Mouse (Mus musculus) layer of hippocampus, postnatal 10 days (tissue): ENCODE results near the gene Olfr1192-ps1. TPM values are rescaled to one million over a fixed set of nuclear protein-coding genes. Genes with fewer than 3 reads are reported as not detected.
"Not testable (repeated sequence)": the region's sequence is repeated elsewhere in the genome, so short reads cannot be mapped to it uniquely, and the experiment has no call there.

Source experiments
- DNase-seq, 2 experiments: peaks; one replicate each; pipeline ENCODE4 v3.0.0; 2021; ENCODE audit warnings: low spot score in 2 of 2
- long read RNA-seq: library from polyadenylated mRNA; stranded (forward); transcript quantifications from one replicate; pipeline ENCODE4 v2.0.0, GENCODE M21; 2023
- total RNA-seq, 2 experiments: library from RNA; stranded (reverse); gene quantifications; 2 replicates each; pipeline ENCODE4 v1.2.3; 2021

Olfr1192-ps1 gene
- total RNA-seq = not detected
- long read RNA-seq = 0 reads

- no peak for DNase-seq
Measured at GRCm38 (mm10) chr2:88648209-88648608, at the start of gene Olfr1192-ps1. Gene Olfr1192-ps1 (plus strand): TSS chr2:88648509.

- DNase-seq = not testable (repeated sequence)
Measured at GRCm38 (mm10) chr2:88640242-88640641, 8.1 kb upstream of the Olfr1192-ps1 start, which contains the start of gene Olfr1191-ps1. Gene Olfr1191-ps1 (plus strand): TSS chr2:88640542.

- not testable (repeated sequence) for DNase-seq
Measured at GRCm38 (mm10) chr2:88675328-88675727, 27.0 kb downstream of the Olfr1192-ps1 start, which contains the start of gene Olfr1193. Gene Olfr1193 (plus strand): TSS chr2:88675628.

- DNase-seq = no peak
Measured at GRCm38 (mm10) chr2:88689087-88689486, 40.8 kb downstream of the Olfr1192-ps1 start, which contains the start of gene Olfr1195. Gene Olfr1195 (minus strand): TSS chr2:88689187.

GRCm38 (mm10) chr2:88704497-88704896, 56.2 kb downstream of the Olfr1192-ps1 start, which contains the start of gene Olfr1196:
Gene Olfr1196 (minus strand): TSS chr2:88704597.
- DNase-seq = no peak

Other genes with a start within 250 kb of the Olfr1192-ps1 start
- gene Olfr1179, start 242.1 kb upstream of the Olfr1192-ps1 start, total RNA-seq = not detected
- not detected for gene Olfr1180, start 229.4 kb upstream of the Olfr1192-ps1 start, total RNA-seq
- gene Olfr1181, start 222.3 kb upstream of the Olfr1192-ps1 start, total RNA-seq = not detected
- not detected for gene Gm13757, start 199.4 kb upstream of the Olfr1192-ps1 start, total RNA-seq
- gene Olfr1183, start 193.6 kb upstream of the Olfr1192-ps1 start, total RNA-seq = not detected
- gene Olfr1184, start 164.9 kb upstream of the Olfr1192-ps1 start, total RNA-seq = not detected
- gene Olfr1185-ps1, start 155.2 kb upstream of the Olfr1192-ps1 start, total RNA-seq = not detected
- gene Olfr1186, start 130.0 kb upstream of the Olfr1192-ps1 start, total RNA-seq = not detected
- gene Olfr1188, start 91.6 kb upstream of the Olfr1192-ps1 start, total RNA-seq = not detected
- not detected for gene Olfr1189, start 62.1 kb upstream of the Olfr1192-ps1 start, total RNA-seq
- gene Olfr1191-ps1, start 8.0 kb upstream of the Olfr1192-ps1 start, total RNA-seq = not detected
- gene Olfr1193, start 27.1 kb downstream of the Olfr1192-ps1 start, total RNA-seq = not detected
- gene Olfr1195, start 40.7 kb downstream of the Olfr1192-ps1 start, total RNA-seq = not detected
- not detected for gene Olfr1196, start 56.1 kb downstream of the Olfr1192-ps1 start, total RNA-seq
- not detected for gene Olfr1197, start 83.9 kb downstream of the Olfr1192-ps1 start, total RNA-seq
- not detected for gene Olfr1198, start 102.9 kb downstream of the Olfr1192-ps1 start, total RNA-seq
- not detected for gene Olfr1199, start 112.0 kb downstream of the Olfr1192-ps1 start, total RNA-seq
- not detected for gene Olfr1200, start 122.0 kb downstream of the Olfr1192-ps1 start, total RNA-seq
- not detected for gene Olfr1201, start 144.5 kb downstream of the Olfr1192-ps1 start, total RNA-seq
- gene Olfr1202, start 166.0 kb downstream of the Olfr1192-ps1 start, total RNA-seq = under 1 TPM in 1 of 2 experiments, not detected in 1; 0.09 TPM
- gene Olfr1205, start 181.2 kb downstream of the Olfr1192-ps1 start, total RNA-seq = not detected
- gene Olfr1204, start 200.8 kb downstream of the Olfr1192-ps1 start, total RNA-seq = not detected
- gene Olfr1206, start 214.7 kb downstream of the Olfr1192-ps1 start, total RNA-seq = not detected